Mouse (Mus musculus) midbrain, postnatal 0 days (tissue): ENCODE measurements around the gene Gtpbp1. TPM values are rescaled to one million over a fixed set of nuclear protein-coding genes. Genes with fewer than 3 reads are reported as not detected.

Source experiments
- ATAC-seq: fragments of 200-750 bp; cut with Nextera tagmentation; 2 replicates; pipeline ENCODE4 v1.8.0; 2017; ENCODE audit warnings: moderate number of reproducible peaks, mild to moderate bottlenecking, moderate TSS enrichment, moderate library complexity; ENCODE audit not compliant: low FRiP score
- DNase-seq: peaks from one replicate; pipeline ENCODE4 v3.0.0-alpha.2; 2015; ENCODE audit warnings: low spot score
- H3K27ac ChIP-seq: fragments of 300-500 bp; sonication (generic); 2 replicates; pipeline ENCODE4 v1.5.1; 2014; ENCODE audit warnings: low read depth, mild to moderate bottlenecking, low read length, mixed read lengths
- H3K27me3 ChIP-seq: fragments of 300-500 bp; sonication (generic); 2 replicates; pipeline ENCODE4 v1.6.1; 2014; ENCODE audit warnings: low read length, control low read depth, mixed read lengths; ENCODE audit not compliant: insufficient read depth
- H3K36me3 ChIP-seq: fragments of 300-500 bp; sonication (generic); 2 replicates; pipeline ENCODE4 v1.6.1; 2014; ENCODE audit warnings: low read length, control low read depth, mixed read lengths; ENCODE audit not compliant: insufficient read depth
- H3K4me1 ChIP-seq: fragments of 300-500 bp; sonication (generic); 2 replicates; pipeline ENCODE4 v1.6.1; 2014; ENCODE audit warnings: mild to moderate bottlenecking, control low read depth, antibody characterized with exemption, low read length, mixed read lengths; ENCODE audit not compliant: insufficient read depth
- H3K4me2 ChIP-seq: fragments of 300-500 bp; sonication (generic); 2 replicates; pipeline ENCODE4 v1.6.1; 2014; ENCODE audit warnings: low read depth, mild to moderate bottlenecking, low read length, mixed read lengths; ENCODE audit not compliant: poor library complexity, severe bottlenecking
- H3K4me3 ChIP-seq: fragments of 300-500 bp; sonication (generic); 2 replicates; pipeline ENCODE4 v1.5.1; 2014; ENCODE audit warnings: low read depth, mild to moderate bottlenecking, low read length, moderate library complexity
- H3K9ac ChIP-seq: fragments of 300-500 bp; sonication (generic); replicated peaks from 2 replicates; pipeline ENCODE4 v1.6.1; 2014; ENCODE audit warnings: mild to moderate bottlenecking, low read length, moderate library complexity, mixed read lengths; ENCODE audit not compliant: poor library complexity, severe bottlenecking
- H3K9me3 ChIP-seq: fragments of 300-500 bp; sonication (generic); 2 replicates; pipeline ENCODE4 v1.6.1; 2016; ENCODE audit warnings: low read length, control low read depth
- CTCF ChIP-seq: IDR thresholded peaks from 2 replicates; pipeline ENCODE4 v1.5.1; 2016; ENCODE audit warnings: antibody characterized with exemption, mild to moderate bottlenecking
- WGBS: fragments of 180-500 bp; shearing (Covaris S2); extraction: QIAGEN DNeasy Blood & Tissue Kit; methylation state at CpG from one replicate; pipeline ENCODE4 v1.1.7; 2014; 5-methylcytosine and 5-hydroxymethylcytosine counted together
- polyA plus RNA-seq: library from polyadenylated mRNA; unstranded; fragments of >200 nt; fragmentation: Nextera tagmentation; extraction: Ambion mirVana; gene quantifications from 2 replicates; pipeline ENCODE4 v1.2.1, GENCODE M21; 2015
- total RNA-seq: library from RNA; depleted of rRNA; stranded (reverse); fragments of >200 nt; gene quantifications from 2 replicates; pipeline ENCODE4 v1.2.3, GENCODE M21; 2014

Gene Gtpbp1
- total and polyA plus RNA-seq, 2 experiments from 2014 or later, result 40.0 to 99.3 TPM

DNA sequence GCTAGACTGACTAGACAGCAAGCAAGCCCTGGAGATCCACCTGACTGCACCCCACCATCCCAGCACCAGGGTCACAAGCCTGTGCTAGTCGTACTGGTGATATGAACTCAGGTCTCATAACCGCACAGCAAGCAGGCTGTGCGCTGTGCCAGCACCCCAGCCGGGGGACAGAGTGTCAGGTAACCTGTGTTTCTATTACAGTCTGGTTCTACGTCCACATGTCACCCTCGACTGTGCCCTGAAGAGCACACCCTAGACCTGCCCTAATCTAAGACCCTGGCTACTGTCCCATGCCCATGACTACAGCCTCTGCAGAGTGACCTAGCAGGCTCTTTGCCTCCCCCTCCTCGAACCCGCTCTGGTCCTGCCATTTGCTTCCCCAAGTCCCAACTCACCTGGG lies 42.5 kb downstream of the Gtpbp1 start:
- WGBS, result 96% methylated on average over 8 of the region's 8 CpGs
- peaks cover 65% of the 10 kb centered on the region for H3K36me3 ChIP-seq
- H3K4me3 ChIP-seq, result no peak overlapping the region
- H3K27ac ChIP-seq, result no peak overlapping the region
- H3K9me3 ChIP-seq, result no peaks in the 10 kb centered on the region
- DNase-seq (no peak), ATAC-seq (no peak)
- H3K27me3 ChIP-seq, result no peaks in the 10 kb centered on the region
- H3K4me2 ChIP-seq, result no peak overlapping the region
- no peaks in the 10 kb centered on the region for H3K4me1 ChIP-seq
- H3K9ac ChIP-seq, result no peak overlapping the region
- no peak for TF ChIP-seq CTCF

DNA sequence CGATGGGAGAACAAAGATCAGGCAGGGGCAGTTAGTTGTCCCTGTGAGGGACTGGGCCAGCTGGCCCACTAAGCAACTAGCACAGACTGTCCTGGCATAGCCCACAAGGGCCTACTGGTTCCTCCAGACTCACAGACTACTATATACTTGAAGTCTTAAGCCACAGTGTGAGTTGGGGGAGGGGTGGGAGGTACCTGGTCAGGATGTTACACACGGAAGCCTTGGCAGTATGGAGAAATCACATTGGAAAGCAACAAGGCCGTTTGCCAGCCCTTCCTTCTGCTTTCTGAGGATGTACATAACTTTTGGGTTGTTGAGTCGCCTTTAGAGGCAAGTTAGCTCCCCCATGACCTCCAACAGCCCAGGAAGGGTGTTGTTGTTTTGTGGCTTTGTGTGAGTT lies 43.0 kb downstream of the Gtpbp1 start:
- WGBS, result 76% methylated on average over 4 of the region's 4 CpGs
- ATAC-seq (no peak), DNase-seq (no peak)
- Histone ChIP-seq H3K4me2 (no peak overlapping the region), H3K9me3 (no peaks in the 10 kb centered on the region), H3K27me3 (no peaks in the 10 kb centered on the region), H3K9ac (no peak overlapping the region), H3K27ac (no peak overlapping the region), H3K4me3 (no peak overlapping the region), H3K36me3 (peaks cover 65% of the 10 kb centered on the region), H3K4me1 (no peaks in the 10 kb centered on the region)
- no peak for TF ChIP-seq CTCF

DNA sequence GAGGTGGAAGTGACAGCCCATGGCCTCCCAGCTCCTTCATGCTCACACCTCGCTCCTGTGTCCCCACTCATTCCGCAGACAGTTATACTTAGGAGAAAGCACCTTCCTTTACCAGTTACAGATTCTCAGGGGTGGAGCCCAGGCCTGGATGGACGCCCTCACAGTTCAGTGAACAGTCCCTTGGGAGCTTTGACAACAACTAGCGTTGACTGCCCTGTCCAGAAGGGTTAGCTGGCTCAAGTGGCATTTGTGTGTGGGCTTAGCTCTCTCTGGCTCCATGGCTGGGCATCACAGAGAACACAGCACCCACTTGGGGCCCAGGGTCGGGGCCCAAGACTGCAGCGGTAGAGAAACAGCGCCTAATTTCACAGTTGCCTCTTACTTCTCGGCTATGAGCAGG lies 43.7 kb downstream of the Gtpbp1 start:
- no peaks in the 10 kb centered on the region for H3K4me1 ChIP-seq

DNA sequence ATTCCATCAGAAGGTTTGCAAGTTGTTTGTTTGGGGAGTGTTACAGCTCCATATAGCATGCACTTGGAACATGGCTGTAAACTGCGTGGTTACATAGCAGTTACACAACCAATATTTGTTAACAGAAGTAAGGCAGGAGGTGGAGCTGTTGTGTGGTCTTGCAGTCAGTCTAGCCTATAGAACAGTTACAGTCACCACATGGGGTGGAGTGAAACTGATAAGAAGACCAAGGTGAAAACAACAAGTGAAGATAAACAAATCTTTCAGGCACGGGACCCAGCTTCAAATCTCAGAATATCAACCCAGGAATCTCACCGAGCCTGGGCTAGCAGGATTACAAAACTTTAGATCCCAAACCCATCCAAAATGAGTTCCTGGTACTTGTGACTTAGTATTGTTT lies 50.1 kb downstream of the Gtpbp1 start:
- peaks cover 10% of the 10 kb centered on the region for H3K4me1 ChIP-seq
- H3K9ac ChIP-seq, result no peak overlapping the region
- H3K27me3 ChIP-seq, result no peaks in the 10 kb centered on the region
- no peak for ATAC-seq
- H3K27ac ChIP-seq, result no peak overlapping the region
- WGBS, result 80% methylated on average over 3 of the region's 3 CpGs
- peak overlapping the region; percentile 97; the same call in 1 of the 2 replicates for H3K4me3 ChIP-seq
- H3K36me3 ChIP-seq, result peaks cover 28% of the 10 kb centered on the region
- TF ChIP-seq CTCF, result no peak
- H3K4me2 ChIP-seq, result peak overlapping the region; percentile 88
- DNase-seq, result no peak
- no peaks in the 10 kb centered on the region for H3K9me3 ChIP-seq

More for the DNA sequence above, 43.7 kb downstream of the Gtpbp1 start:
- 87% methylated on average over 8 of the region's 8 CpGs for WGBS
- Histone ChIP-seq H3K36me3 (peaks cover 64% of the 10 kb centered on the region), H3K9ac (no peak overlapping the region), H3K27me3 (no peaks in the 10 kb centered on the region), H3K4me3 (no peak overlapping the region), H3K4me2 (no peak overlapping the region), H3K9me3 (no peaks in the 10 kb centered on the region), H3K27ac (no peak overlapping the region)
- ATAC-seq (no peak), DNase-seq (no peak)
- no peak for TF ChIP-seq CTCF

DNA sequence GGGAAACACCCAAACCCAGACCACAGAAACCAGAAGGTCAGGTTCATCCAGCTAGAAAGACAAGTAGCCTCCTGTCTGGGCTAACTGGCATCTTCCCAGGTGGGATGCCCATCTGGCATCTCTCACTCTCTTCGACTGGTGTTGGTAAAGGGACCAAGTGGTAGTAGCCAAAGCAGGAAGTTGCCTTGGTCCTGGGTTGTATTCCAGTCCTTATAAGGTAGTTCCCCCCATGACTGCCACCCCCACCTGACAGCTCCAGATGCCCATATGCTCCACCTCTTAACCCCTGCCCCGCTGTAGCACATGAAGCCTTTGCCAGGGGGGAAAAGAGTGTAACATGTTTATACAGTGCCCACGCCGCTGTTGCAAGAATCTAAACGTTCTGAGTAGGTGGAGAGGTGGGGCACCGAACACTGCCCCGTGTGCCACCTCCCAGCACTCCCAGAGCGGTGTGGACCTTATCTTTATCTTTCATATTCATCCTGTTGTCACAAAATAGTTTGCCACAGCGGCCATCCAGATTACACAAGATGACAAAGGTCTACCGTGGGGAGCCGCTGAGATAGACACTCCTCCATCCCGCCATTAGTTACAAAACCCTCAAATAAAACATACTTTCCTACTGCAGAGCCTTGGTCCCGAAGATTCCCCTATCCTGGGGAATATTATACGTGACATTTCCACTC lies 50.7 kb downstream of the Gtpbp1 start:
- Histone ChIP-seq H3K9me3 (no peaks in the 10 kb centered on the region), H3K27ac (peak overlapping the region; percentile 71; the same call in 1 of the 2 replicates), H3K4me1 (peaks cover 10% of the 10 kb centered on the region), H3K36me3 (peaks cover 28% of the 10 kb centered on the region), H3K4me3 (peak overlapping the region; percentile 97), H3K27me3 (no peaks in the 10 kb centered on the region), H3K4me2 (peak overlapping the region; percentile 88), H3K9ac (peak overlapping the region; percentile 87)
- ATAC-seq (no peak), DNase-seq (no peak)
- no peak for TF ChIP-seq CTCF
- 25% methylated on average over 14 of the region's 14 CpGs for WGBS

DNA sequence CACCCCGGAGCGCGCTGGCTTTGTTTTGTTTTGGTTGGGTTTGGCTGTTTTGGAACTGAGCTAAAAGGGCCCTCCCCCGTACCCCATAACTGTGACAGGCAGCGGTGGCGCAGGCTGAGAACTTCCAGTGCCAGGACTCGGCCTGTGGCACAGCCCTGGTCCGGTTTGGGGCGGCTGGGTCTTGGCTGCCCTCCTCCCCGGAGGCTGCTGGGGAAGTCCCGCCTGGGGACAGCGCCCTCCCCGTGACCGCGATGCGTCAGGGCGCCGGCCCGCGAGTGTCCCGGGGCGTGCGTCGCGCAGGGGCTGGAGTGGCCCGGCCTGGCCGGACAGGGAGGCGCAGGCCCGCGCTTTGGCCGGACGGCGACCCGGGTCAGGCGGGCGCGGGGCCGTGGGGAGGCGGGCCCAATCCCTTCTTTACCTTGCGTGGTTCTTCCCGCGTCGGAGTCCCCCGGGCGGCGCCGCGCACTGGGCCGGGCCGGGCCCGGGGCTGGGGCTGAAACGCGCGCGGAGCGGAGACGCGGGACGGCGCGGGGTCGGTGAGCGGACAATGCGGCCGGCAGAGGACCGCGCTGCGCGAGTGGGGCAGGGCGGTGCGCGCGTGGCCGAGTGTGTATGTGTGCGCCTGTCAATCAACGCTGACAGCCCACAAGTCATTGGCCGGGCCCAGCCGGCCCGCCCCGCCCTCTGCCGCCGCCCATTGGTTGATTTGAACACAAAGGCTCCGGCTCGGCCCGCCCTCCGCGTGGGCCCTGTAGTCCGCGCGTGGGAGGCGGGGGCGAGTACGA lies 51.5 kb downstream of the Gtpbp1 start, which contains the start of gene Sun2:
Sun2 (minus strand) TSS at position 616 of the 785 bp plus-strand sequence.
- H3K9me3 ChIP-seq, result no peaks in the 10 kb centered on the region
- peaks cover 21% of the 10 kb centered on the region for H3K36me3 ChIP-seq
- ATAC-seq (peak; percentile 93), DNase-seq (peak; percentile 95)
- no peaks in the 10 kb centered on the region for H3K27me3 ChIP-seq
- TF ChIP-seq CTCF, result peak; percentile 5; the same call in 1 of the 2 replicates
- peak within 1 kb of the TSS; percentile 88 for H3K4me2 ChIP-seq
- H3K4me3 ChIP-seq, result peak within 1 kb of the TSS; percentile 97
- peak within 1 kb of the TSS; percentile 71 for H3K27ac ChIP-seq
- H3K4me1 ChIP-seq, result peaks cover 10% of the 10 kb centered on the region
- peak within 1 kb of the TSS; percentile 87 for H3K9ac ChIP-seq
- under 1% methylated on average over 60 of the region's 93 CpGs for WGBS
